16 mouse cellular contexts compared by ENCODE assay signal in the genomic region with DNA sequence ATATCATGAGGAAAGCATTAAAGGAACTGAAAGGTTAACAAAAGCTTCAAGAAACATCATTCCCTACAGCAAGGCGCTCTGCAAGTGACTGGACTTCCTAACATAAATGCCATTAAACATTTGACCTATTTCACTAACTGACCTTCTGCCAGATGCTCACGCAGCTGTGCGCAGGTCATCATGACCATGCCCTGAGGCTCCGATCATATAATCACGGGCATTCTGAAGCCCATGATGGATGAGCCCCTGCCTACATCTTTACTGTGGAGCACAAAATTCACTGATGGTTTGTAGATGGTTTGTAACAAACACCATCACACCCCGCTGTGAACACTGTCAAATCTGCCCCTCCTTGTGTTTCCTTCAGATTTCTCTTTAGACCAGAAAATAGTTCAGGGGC.
"Had no signal": no experiment of that assay in that cellular context is flagged by ENCODE, and none has a peak within 500 bp of the region (broad histone marks: within the 10 kb centered on the region; RNA-seq: fewer than 3 reads in every experiment).

No protein-coding gene starts in this region.

- H3K4me2 ChIP-seq: limb, embryonic 15.5 days; liver, embryonic 12.5 days; lung, embryonic 15.5 days; midbrain, embryonic 12.5 days; stomach, embryonic 15.5 days had no signal

- H3K36me3 ChIP-seq: limb, embryonic 15.5 days; liver, embryonic 12.5 days; lung, embryonic 15.5 days; midbrain, embryonic 12.5 days; stomach, embryonic 15.5 days had no signal

- H3K27me3 ChIP-seq: limb, embryonic 15.5 days; liver, embryonic 12.5 days; lung, embryonic 15.5 days; stomach, embryonic 15.5 days had no signal

- H3K9me3 ChIP-seq: limb, embryonic 15.5 days; liver, embryonic 12.5 days; lung, embryonic 15.5 days; stomach, embryonic 15.5 days had no signal

- DNase-seq: kidney, adult 18-20 months; kidney, postnatal 10 days; kidney, postnatal 4 days; left cerebral cortex, postnatal 4 days; lung, postnatal 14 days; right cerebral cortex, postnatal 14 days; thymus, adult 2 months; thymus, postnatal 36 days had no signal

- H3K9ac ChIP-seq: limb, embryonic 15.5 days; liver, embryonic 12.5 days; lung, embryonic 15.5 days; midbrain, embryonic 12.5 days; stomach, embryonic 15.5 days had no signal

- H3K4me3 ChIP-seq: limb, embryonic 15.5 days; liver, embryonic 12.5 days; lung, embryonic 15.5 days; megakaryocyte, embryonic 14.5 days; midbrain, embryonic 12.5 days; stomach, embryonic 15.5 days had no signal

- H3K4me1 ChIP-seq: limb, embryonic 15.5 days; liver, embryonic 12.5 days; lung, embryonic 15.5 days; stomach, embryonic 15.5 days had no signal

- H3K27ac ChIP-seq: limb, embryonic 15.5 days; liver, embryonic 12.5 days; lung, embryonic 15.5 days; macrophage; midbrain, embryonic 12.5 days; stomach, embryonic 15.5 days had no signal

- ATAC-seq: liver, embryonic 12.5 days; midbrain, embryonic 16.5 days had no signal
